In genomic region chr9:111055800-111056518, GRCm38 (mm10) we compare ENCODE assay signal across 8 mouse cellular contexts. TPM values are rescaled to one million over a fixed set of nuclear protein-coding genes. Genes with fewer than 3 reads are reported as not detected.
DNase-seq lines count a peak whose midpoint lies in the region; ATAC-seq and TF ChIP-seq lines count a peak whose summit lies in the region.

No protein-coding gene starts in this region.

- TF ChIP-seq CTCF in left cerebral cortex, adult 2 months (IDR thresholded peaks at IDR 0.05): no peak

- intact Hi-C loops in left cerebral cortex, adult 2 months (cut with DNase I): no loop called here
- intact Hi-C loops in left cerebral cortex, postnatal 25 days (cut with DNase I): no loop called here

- 81% methylated on average over 29 of the region's 29 CpGs for WGBS in hindbrain, embryonic 16.5 days

- H3K4me3 ChIP-seq in left cerebral cortex, adult 2 months: peak overlapping the region; percentile 50
- peak overlapping the region; percentile 19; the same call in 1 of the 2 replicates for H3K4me3 ChIP-seq in hindbrain, embryonic 16.5 days (ENCODE audit: low read length)

- no peaks in the 10 kb centered on the region for H3K9me3 ChIP-seq in hindbrain, embryonic 16.5 days (ENCODE audit: control insufficient read depth, low read length)

- H3K36me3 ChIP-seq in hindbrain, embryonic 16.5 days (ENCODE audit: control insufficient read depth, insufficient read depth, low read length): no peaks in the 10 kb centered on the region

- H3K27ac ChIP-seq in left cerebral cortex, adult 2 months: peak overlapping the region; percentile 2; the same call in 1 of the 2 replicates
- no peak overlapping the region for H3K27ac ChIP-seq in hindbrain, embryonic 16.5 days (ENCODE audit: low read depth, low read length)

- no peak for DNase-seq in left cerebral cortex, adult 2 months (ENCODE audit: extremely low spot score in 1 of 2, low spot score in 2 of 2)
- DNase-seq in left cerebral cortex, postnatal 25 days (ENCODE audit: low spot score in 2 of 2): no peak
- no peak for DNase-seq in frontal cortex, postnatal 10 days (ENCODE audit: low spot score in 2 of 2)
- no peak for DNase-seq in cerebellum, postnatal 10 days
- DNase-seq in urinary bladder, postnatal 25 days (ENCODE audit: low spot score): no peak

- peak; percentile 12; the same call in 1 of the 2 replicates for ATAC-seq in common myeloid progenitor, adult 5-6 weeks (replicated peaks; ENCODE audit: low read depth, poor library complexity, severe bottlenecking)
- no peak for ATAC-seq in hindbrain, embryonic 16.5 days
- peak; percentile 7; the same call in 1 of the 2 replicates for ATAC-seq in megakaryocyte-erythroid progenitor cell, adult 5-6 weeks (replicated peaks; ENCODE audit: low FRiP score, low TSS enrichment, poor library complexity, severe bottlenecking)

- peak overlapping the region; percentile 46 for H3K4me2 ChIP-seq in hindbrain, embryonic 16.5 days (ENCODE audit: low read length)

- no peaks in the 10 kb centered on the region for H3K27me3 ChIP-seq in hindbrain, embryonic 16.5 days (replicated peaks; ENCODE audit: control insufficient read depth, insufficient read depth, low read length)

- no peaks in the 10 kb centered on the region for H3K4me1 ChIP-seq in hindbrain, embryonic 16.5 days (ENCODE audit: control insufficient read depth, insufficient read depth, low read depth, low read length)

- no peak overlapping the region for H3K9ac ChIP-seq in hindbrain, embryonic 16.5 days (ENCODE audit: low read depth, low read length)

RNA-seq across cellular contexts. Expression of gene Ccrl2, which starts 1.4 kb away (rescaled TPM):
- 1 to 10 TPM in 1 of 2 experiments, under 1 TPM in 1; 0.49 to 1.3 TPM for total RNA-seq in left cerebral cortex, adult 2 months (2021)
- 1 to 10 TPM; 1.0 to 1.1 TPM for total RNA-seq in left cerebral cortex, postnatal 25 days (2021)
- total RNA-seq in common myeloid progenitor, adult 5-6 weeks (2017): 9.6 and 10.5 TPM in 2 replicates
- polyA plus RNA-seq in hindbrain, embryonic 16.5 days (2015; fragmentation: Nextera tagmentation; extraction: Ambion mirVana): 0.86 and 1.2 TPM in 2 replicates
- 0.82 and 1.8 TPM in 2 replicates for total RNA-seq in megakaryocyte-erythroid progenitor cell, adult 5-6 weeks (2014; fragmentation: Nextera tagmentation)
- 1.8 and 3.1 TPM in 2 replicates for total RNA-seq in megakaryocyte-erythroid progenitor cell, adult 5-6 weeks (2017)

RNA-seq across cellular contexts. Expression of gene Ltf, which starts 36.9 kb away (rescaled TPM):
- 1 to 10 TPM in 1 of 2 experiments, not detected in 1; 1.1 TPM for total RNA-seq in left cerebral cortex, adult 2 months (2021)
- total RNA-seq in left cerebral cortex, postnatal 25 days (2021): not detected
- 52.3 and 80.1 TPM in 2 replicates for total RNA-seq in common myeloid progenitor, adult 5-6 weeks (2017)
- 1.0 and 1.3 TPM in 2 replicates for polyA plus RNA-seq in hindbrain, embryonic 16.5 days (2015; fragmentation: Nextera tagmentation; extraction: Ambion mirVana)
- 126 TPM in 1 of 2 replicates, not detected in the other for total RNA-seq in megakaryocyte-erythroid progenitor cell, adult 5-6 weeks (2014; fragmentation: Nextera tagmentation)
- total RNA-seq in megakaryocyte-erythroid progenitor cell, adult 5-6 weeks (2017): 5.8 and 33.5 TPM in 2 replicates
